Mouse (Mus musculus) thymus, adult 2 months (tissue): ENCODE results near the gene Olfr1425. TPM values are rescaled to one million over a fixed set of nuclear protein-coding genes. Genes with fewer than 3 reads are reported as not detected.
"Not testable (repeated sequence)": the region's sequence is repeated elsewhere in the genome, so short reads cannot be mapped to it uniquely, and the experiment has no call there.

Experiments
- DNase-seq: peaks from one replicate; pipeline ENCODE4 v3.0.0; 2021
- H3K27ac ChIP-seq: fragments of 200-500 bp; 2 replicates; pipeline ENCODE4 v1.5.1; 2012; ENCODE audit warnings: low read length, control low read depth; ENCODE audit not compliant: control insufficient read depth, insufficient read depth
- H3K27me3 ChIP-seq: fragments of 200-500 bp; 2 replicates; pipeline ENCODE4 v1.6.1; 2012; ENCODE audit warnings: mild to moderate bottlenecking, low read length, moderate library complexity, mixed read lengths; ENCODE audit not compliant: control insufficient read depth, insufficient read depth
- H3K36me3 ChIP-seq: fragments of 200-500 bp; 2 replicates; pipeline ENCODE4 v1.6.1; 2012; ENCODE audit warnings: mild to moderate bottlenecking, low read length, moderate library complexity; ENCODE audit not compliant: control insufficient read depth, insufficient read depth
- H3K4me1 ChIP-seq: fragments of 200-500 bp; replicated peaks from 2 replicates; pipeline ENCODE4 v1.6.1; 2012; ENCODE audit warnings: low read length; ENCODE audit not compliant: control insufficient read depth, insufficient read depth
- H3K4me3 ChIP-seq: fragments of 200-500 bp; 2 replicates; pipeline ENCODE4 v1.5.1; 2012; ENCODE audit warnings: mild to moderate bottlenecking, low read length, control low read depth, moderate library complexity; ENCODE audit not compliant: control insufficient read depth, insufficient read depth
- CTCF ChIP-seq: fragments of 200-500 bp; IDR thresholded peaks from 2 replicates; pipeline ENCODE4 v1.5.1; 2012; ENCODE audit warnings: mild to moderate bottlenecking, control low read depth, low read length, moderate library complexity, borderline replicate concordance; ENCODE audit not compliant: control insufficient read depth, poor library complexity, insufficient read depth; ENCODE audit errors: extremely low read depth
- POLR2A ChIP-seq: fragments of 200-500 bp; IDR thresholded peaks from 2 replicates; pipeline ENCODE4 v1.6.1; 2012; ENCODE audit warnings: mild to moderate bottlenecking, low read length, control low read depth, moderate library complexity; ENCODE audit not compliant: control insufficient read depth, poor library complexity, insufficient read depth; ENCODE audit errors: extremely low read depth
- WGBS: fragments of 180-500 bp; shearing (Covaris S2); methylation state at CpG from one replicate; pipeline ENCODE4 v1.1.7; 2018; 5-methylcytosine and 5-hydroxymethylcytosine counted together
- polyA plus RNA-seq: library from polyadenylated mRNA; depleted of rRNA; stranded (reverse); fragments of >200 nt; gene quantifications from 2 replicates; pipeline ENCODE4 v1.2.3, GENCODE M21; 2012; rRNA removed

Olfr1425 gene
- polyA plus RNA-seq: not detected in 2 replicates

- DNase-seq, H3K36me3 ChIP-seq: not testable (repeated sequence)
- 93% methylated on average over 4 of the region's 4 CpGs for WGBS
These were observed at the start of gene Olfr1425 for GRCm38 (mm10) chr19:12077631-12078030. Gene Olfr1425 (minus strand): TSS chr19:12077731.

DNA sequence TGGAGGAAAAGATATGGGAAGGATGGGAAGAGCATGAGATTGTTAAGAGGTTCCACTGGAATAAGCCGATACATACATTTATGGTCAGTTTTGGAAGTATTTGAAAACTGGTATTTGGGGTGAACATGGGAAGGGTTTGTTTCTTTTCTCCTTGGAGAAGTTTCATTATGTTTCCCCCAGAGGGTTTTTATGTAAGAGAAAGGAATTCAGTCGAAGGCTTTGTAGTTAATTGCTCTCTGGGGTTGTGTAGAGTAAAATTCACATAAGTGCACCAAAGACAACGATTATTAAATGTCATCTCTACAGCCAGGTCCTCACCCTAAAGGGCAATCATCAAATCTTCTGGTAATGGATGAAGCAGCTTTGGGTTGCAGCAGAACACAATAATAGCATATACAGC is 45.6 kb upstream of the Olfr1425 start, which contains the start of gene Olfr76:
TSS of gene Olfr76 (minus strand) at position 101 of the 400 bp plus-strand sequence.
- H3K4me3 ChIP-seq: no peak within 1 kb of the TSS
- H3K36me3 ChIP-seq: no peaks in the 10 kb centered on the region
- no peak for DNase-seq
- no peak within 1 kb of the TSS for H3K27ac ChIP-seq
- TF ChIP-seq CTCF (no peak), POLR2A (no peak)
- 88% methylated on average over 3 of the region's 3 CpGs for WGBS
- H3K27me3 ChIP-seq: no peaks in the 10 kb centered on the region
- H3K4me1 ChIP-seq: no peaks in the 10 kb centered on the region

More at GRCm38 (mm10) chr19:12077631-12078030, at the start of gene Olfr1425:
- H3K27ac ChIP-seq, H3K27me3 ChIP-seq, H3K4me1 ChIP-seq, H3K4me3 ChIP-seq: not testable (repeated sequence)

GRCm38 (mm10) chr19:12116464-12116863 is 38.9 kb upstream of the Olfr1425 start:
- no peak for TF ChIP-seq POLR2A
- no peak for TF ChIP-seq CTCF
- H3K27ac ChIP-seq: no peak overlapping the region
- no peak overlapping the region for H3K4me3 ChIP-seq
- no peak for DNase-seq
- no peaks in the 10 kb centered on the region for H3K27me3 ChIP-seq
- WGBS: 94% methylated on average over 3 of the region's 3 CpGs
- H3K36me3 ChIP-seq: no peaks in the 10 kb centered on the region
- no peaks in the 10 kb centered on the region for H3K4me1 ChIP-seq

DNA sequence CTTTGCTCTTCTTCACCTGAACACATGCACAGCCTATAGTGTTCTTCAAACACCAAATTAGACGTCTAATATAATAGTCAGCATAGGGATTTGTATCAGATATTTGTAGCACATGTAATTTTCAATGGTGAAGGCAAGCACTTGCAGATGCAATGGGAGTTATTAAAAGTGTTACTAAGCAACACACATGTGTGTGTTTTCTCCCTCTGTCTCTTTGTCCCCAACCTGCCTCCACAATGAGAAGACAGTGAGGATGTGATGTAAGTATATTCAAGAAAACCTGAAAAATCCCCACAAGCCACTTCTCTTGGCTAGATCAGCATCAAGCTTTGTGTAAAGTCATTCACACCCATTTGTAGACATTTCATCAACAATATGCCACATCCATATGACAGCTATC is 38.3 kb upstream of the Olfr1425 start, which contains the start of gene Olfr1428:
TSS of gene Olfr1428 (minus strand) at position 101 of the 400 bp plus-strand sequence.
- 88% methylated on average over 1 of the region's 1 CpGs for WGBS
- H3K27me3 ChIP-seq: no peaks in the 10 kb centered on the region
- H3K4me3 ChIP-seq: no peak within 1 kb of the TSS
- no peak within 1 kb of the TSS for H3K27ac ChIP-seq
- H3K36me3 ChIP-seq: no peaks in the 10 kb centered on the region
- no peaks in the 10 kb centered on the region for H3K4me1 ChIP-seq
- TF ChIP-seq POLR2A (no peak), CTCF (no peak)
- no peak for DNase-seq

DNA sequence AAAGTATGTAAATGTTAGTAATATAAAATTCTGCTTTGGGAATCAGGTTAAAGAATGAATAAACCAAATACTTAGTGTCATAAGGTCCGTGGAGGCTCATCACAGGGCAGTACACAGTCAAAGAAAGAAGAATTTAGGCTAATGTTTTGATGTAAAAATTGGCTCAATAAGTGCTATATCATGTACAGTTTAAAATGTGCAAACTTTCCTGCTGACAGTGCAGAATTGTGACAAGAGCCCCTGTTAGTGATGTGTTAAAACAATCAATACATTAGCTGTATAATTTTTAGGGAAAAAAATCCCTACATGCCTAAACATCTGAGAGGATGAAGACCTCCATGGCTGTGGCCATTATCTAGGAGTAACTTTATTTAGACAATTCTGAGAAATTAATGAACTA is 36.3 kb upstream of the Olfr1425 start:
- Histone ChIP-seq H3K4me1 (no peaks in the 10 kb centered on the region), H3K4me3 (no peak overlapping the region), H3K27ac (no peak overlapping the region), H3K36me3 (no peaks in the 10 kb centered on the region), H3K27me3 (no peaks in the 10 kb centered on the region)
- no peak for DNase-seq
- WGBS: 64% methylated on average over 1 of the region's 1 CpGs
- TF ChIP-seq POLR2A (no peak), CTCF (no peak)

DNA sequence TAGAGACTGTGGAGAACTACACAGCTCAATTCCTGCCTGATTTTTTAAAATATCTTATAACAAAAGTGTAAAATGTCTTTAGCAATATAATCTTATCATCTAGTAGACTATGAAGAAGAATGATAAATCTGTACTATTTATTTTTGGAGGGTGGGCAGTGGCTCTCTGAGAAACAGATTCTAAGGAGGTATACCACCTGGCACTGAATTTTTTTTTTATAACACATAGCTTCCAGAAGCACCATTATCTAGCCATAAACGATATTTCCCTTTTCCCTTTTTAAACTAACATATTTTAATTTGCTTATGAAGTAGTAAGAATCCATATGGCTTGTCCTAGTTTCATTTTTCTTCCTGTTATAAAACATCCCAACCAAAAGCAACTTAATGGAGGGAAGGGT is 27.0 kb upstream of the Olfr1425 start:
- Histone ChIP-seq H3K36me3 (no peaks in the 10 kb centered on the region), H3K27me3 (no peaks in the 10 kb centered on the region), H3K4me1 (no peaks in the 10 kb centered on the region), H3K27ac (no peak overlapping the region), H3K4me3 (no peak overlapping the region)
- TF ChIP-seq POLR2A (no peak), CTCF (no peak)
- WGBS: 68% methylated on average over 1 of the region's 1 CpGs
- DNase-seq: no peak

DNA sequence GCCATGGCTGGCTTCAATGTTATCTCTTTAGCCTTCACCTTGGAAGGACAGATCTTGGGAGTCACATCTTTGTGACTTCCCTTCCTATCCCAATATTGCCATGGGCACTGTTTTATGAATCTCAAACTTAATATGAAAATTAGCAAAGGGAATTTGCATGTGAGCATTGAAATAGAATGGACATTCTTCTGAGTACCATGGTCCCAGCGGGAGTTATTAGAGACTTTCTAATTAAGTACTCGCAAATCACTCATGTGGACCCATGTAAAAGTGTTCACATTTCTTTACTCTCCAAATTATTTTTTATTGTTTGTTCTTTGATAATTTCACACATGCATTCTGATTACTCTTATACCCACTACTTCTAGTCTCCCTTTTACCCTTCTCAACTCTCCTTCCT is 25.7 kb upstream of the Olfr1425 start, which contains the start of gene Olfr1427:
TSS of gene Olfr1427 (minus strand) at position 101 of the 400 bp plus-strand sequence.
- Histone ChIP-seq H3K27ac (no peak within 1 kb of the TSS), H3K4me3 (no peak within 1 kb of the TSS), H3K27me3 (no peaks in the 10 kb centered on the region), H3K4me1 (no peaks in the 10 kb centered on the region), H3K36me3 (no peaks in the 10 kb centered on the region)
- no peak for DNase-seq
- WGBS: 100% methylated on average over 2 of the region's 2 CpGs
- no peak for TF ChIP-seq POLR2A
